Mouse (Mus musculus) midbrain, postnatal 0 days (tissue): ENCODE data around the gene Men1. TPM values are rescaled to one million over a fixed set of nuclear protein-coding genes. Genes with fewer than 3 reads are reported as not detected.
"Not testable (repeated sequence)": the region's sequence is repeated elsewhere in the genome, so short reads cannot be mapped to it uniquely, and the experiment has no call there.

ENCODE experiments used
- ATAC-seq: fragments of 200-750 bp; cut with Nextera tagmentation; 2 replicates; pipeline ENCODE4 v1.8.0; 2017; ENCODE audit warnings: moderate number of reproducible peaks, mild to moderate bottlenecking, moderate TSS enrichment, moderate library complexity; ENCODE audit not compliant: low FRiP score
- DNase-seq: peaks from one replicate; pipeline ENCODE4 v3.0.0-alpha.2; 2015; ENCODE audit warnings: low spot score
- H3K27ac ChIP-seq: fragments of 300-500 bp; sonication (generic); 2 replicates; pipeline ENCODE4 v1.5.1; 2014; ENCODE audit warnings: low read depth, mild to moderate bottlenecking, low read length, mixed read lengths
- H3K27me3 ChIP-seq: fragments of 300-500 bp; sonication (generic); 2 replicates; pipeline ENCODE4 v1.6.1; 2014; ENCODE audit warnings: low read length, control low read depth, mixed read lengths; ENCODE audit not compliant: insufficient read depth
- H3K36me3 ChIP-seq: fragments of 300-500 bp; sonication (generic); 2 replicates; pipeline ENCODE4 v1.6.1; 2014; ENCODE audit warnings: low read length, control low read depth, mixed read lengths; ENCODE audit not compliant: insufficient read depth
- H3K4me1 ChIP-seq: fragments of 300-500 bp; sonication (generic); 2 replicates; pipeline ENCODE4 v1.6.1; 2014; ENCODE audit warnings: mild to moderate bottlenecking, control low read depth, antibody characterized with exemption, low read length, mixed read lengths; ENCODE audit not compliant: insufficient read depth
- H3K4me2 ChIP-seq: fragments of 300-500 bp; sonication (generic); 2 replicates; pipeline ENCODE4 v1.6.1; 2014; ENCODE audit warnings: low read depth, mild to moderate bottlenecking, low read length, mixed read lengths; ENCODE audit not compliant: poor library complexity, severe bottlenecking
- H3K4me3 ChIP-seq: fragments of 300-500 bp; sonication (generic); 2 replicates; pipeline ENCODE4 v1.5.1; 2014; ENCODE audit warnings: low read depth, mild to moderate bottlenecking, low read length, moderate library complexity
- H3K9ac ChIP-seq: fragments of 300-500 bp; sonication (generic); replicated peaks from 2 replicates; pipeline ENCODE4 v1.6.1; 2014; ENCODE audit warnings: mild to moderate bottlenecking, low read length, moderate library complexity, mixed read lengths; ENCODE audit not compliant: poor library complexity, severe bottlenecking
- H3K9me3 ChIP-seq: fragments of 300-500 bp; sonication (generic); 2 replicates; pipeline ENCODE4 v1.6.1; 2016; ENCODE audit warnings: low read length, control low read depth
- CTCF ChIP-seq: IDR thresholded peaks from 2 replicates; pipeline ENCODE4 v1.5.1; 2016; ENCODE audit warnings: antibody characterized with exemption, mild to moderate bottlenecking
- WGBS: fragments of 180-500 bp; shearing (Covaris S2); extraction: QIAGEN DNeasy Blood & Tissue Kit; methylation state at CpG from one replicate; pipeline ENCODE4 v1.1.7; 2014; 5-methylcytosine and 5-hydroxymethylcytosine counted together
- polyA plus RNA-seq: library from polyadenylated mRNA; unstranded; fragments of >200 nt; fragmentation: Nextera tagmentation; extraction: Ambion mirVana; gene quantifications from 2 replicates; pipeline ENCODE4 v1.2.1, GENCODE M21; 2015
- total RNA-seq: library from RNA; depleted of rRNA; stranded (reverse); fragments of >200 nt; gene quantifications from 2 replicates; pipeline ENCODE4 v1.2.3, GENCODE M21; 2014

Gene Men1
- total and polyA plus RNA-seq, 2 experiments from 2014 or later, result 56.8 to 85.6 TPM

- Histone ChIP-seq H3K4me1 (no peaks in the 10 kb centered on the region), H3K4me3 (no peak overlapping the region), H3K36me3 (peaks cover 31% of the 10 kb centered on the region), H3K9me3 (no peaks in the 10 kb centered on the region), H3K9ac (no peak overlapping the region), H3K27me3 (no peaks in the 10 kb centered on the region), H3K4me2 (no peak overlapping the region), H3K27ac (no peak overlapping the region)
- 90% methylated on average over 14 of the region's 14 CpGs for WGBS
- ATAC-seq (no peak), DNase-seq (no peak)
- TF ChIP-seq CTCF, result 0 out of 2 replicates have a peak, but pooled peaks have one; percentile 12
These were observed 45.0 kb upstream of the Men1 start for GRCm38 (mm10) chr19:6289696-6290238.

- not testable (repeated sequence) for H3K4me2 ChIP-seq, ATAC-seq, H3K9me3 ChIP-seq, H3K4me3 ChIP-seq, DNase-seq, H3K27ac ChIP-seq, H3K9ac ChIP-seq, H3K4me1 ChIP-seq, H3K27me3 ChIP-seq
- 92% methylated on average over 5 of the region's 6 CpGs for WGBS
- peaks cover 36% of the 10 kb centered on the region for H3K36me3 ChIP-seq
These were observed 44.1 kb upstream of the Men1 start for GRCm38 (mm10) chr19:6290720-6291116.

GRCm38 (mm10) chr19:6291117-6291781 is 43.5 kb upstream of the Men1 start:
- Histone ChIP-seq H3K4me3 (no peak overlapping the region), H3K4me1 (no peaks in the 10 kb centered on the region), H3K27ac (no peak overlapping the region), H3K27me3 (no peaks in the 10 kb centered on the region), H3K36me3 (peaks cover 38% of the 10 kb centered on the region), H3K4me2 (no peak overlapping the region), H3K9me3 (no peaks in the 10 kb centered on the region), H3K9ac (no peak overlapping the region)
- no peak for TF ChIP-seq CTCF
- ATAC-seq (no peak), DNase-seq (peak; percentile 12)
- 75% methylated on average over 10 of the region's 10 CpGs for WGBS

DNA sequence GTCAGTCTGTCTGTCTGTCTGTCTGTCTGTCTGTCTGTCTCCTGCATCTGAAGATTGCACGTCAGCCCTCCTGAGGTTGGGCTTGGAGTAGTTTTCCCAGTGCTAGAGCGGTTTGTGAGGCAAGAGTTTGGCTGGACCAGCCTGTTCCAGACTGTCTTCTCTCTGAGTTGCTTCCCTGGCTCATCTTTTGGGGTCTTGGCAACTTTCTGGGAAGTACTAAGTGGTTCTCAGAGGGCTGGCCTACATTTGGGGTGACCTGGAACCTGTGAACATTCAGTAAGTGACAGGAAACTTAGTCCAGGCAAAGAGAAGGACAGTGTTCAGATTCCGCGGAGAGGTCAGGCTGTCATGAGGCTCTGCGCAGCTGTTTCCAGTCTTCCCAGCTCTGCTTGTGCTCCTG is 42.5 kb upstream of the Men1 start:
- H3K4me3 ChIP-seq, result no peak overlapping the region
- 88% methylated on average over 5 of the region's 5 CpGs for WGBS
- peaks cover 38% of the 10 kb centered on the region for H3K36me3 ChIP-seq

DNA sequence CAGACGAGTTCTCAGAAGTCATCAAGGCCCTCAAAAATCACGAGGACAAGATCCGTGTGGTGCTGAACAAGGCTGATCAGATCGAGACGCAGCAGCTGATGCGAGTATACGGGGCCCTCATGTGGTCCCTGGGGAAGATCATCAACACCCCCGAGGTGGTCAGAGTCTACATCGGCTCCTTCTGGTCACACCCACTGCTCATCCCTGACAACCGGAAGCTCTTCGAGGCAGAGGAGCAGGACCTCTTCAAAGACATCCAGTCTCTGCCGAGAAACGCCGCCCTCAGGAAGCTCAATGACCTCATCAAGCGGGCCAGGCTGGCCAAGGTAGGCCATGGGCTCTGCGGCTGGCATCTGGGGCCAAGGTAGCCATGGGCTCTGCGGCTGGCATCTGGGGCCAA is 40.5 kb upstream of the Men1 start:
- no peak for TF ChIP-seq CTCF
- Histone ChIP-seq H3K9me3 (no peaks in the 10 kb centered on the region), H3K9ac (no peak overlapping the region), H3K4me1 (no peaks in the 10 kb centered on the region), H3K36me3 (peaks cover 57% of the 10 kb centered on the region), H3K4me2 (no peak overlapping the region), H3K4me3 (no peak overlapping the region), H3K27ac (no peak overlapping the region), H3K27me3 (no peaks in the 10 kb centered on the region)
- ATAC-seq, result no peak
- WGBS, result 94% methylated on average over 16 of the region's 17 CpGs
- DNase-seq, result no peak

More for the DNA sequence above, 42.5 kb upstream of the Men1 start:
- ATAC-seq (no peak), DNase-seq (no peak)
- no peak overlapping the region for H3K4me2 ChIP-seq
- H3K4me1 ChIP-seq, result no peaks in the 10 kb centered on the region
- no peaks in the 10 kb centered on the region for H3K9me3 ChIP-seq
- H3K27ac ChIP-seq, result no peak overlapping the region
- no peaks in the 10 kb centered on the region for H3K27me3 ChIP-seq
- TF ChIP-seq CTCF, result no peak
- H3K9ac ChIP-seq, result no peak overlapping the region

DNA sequence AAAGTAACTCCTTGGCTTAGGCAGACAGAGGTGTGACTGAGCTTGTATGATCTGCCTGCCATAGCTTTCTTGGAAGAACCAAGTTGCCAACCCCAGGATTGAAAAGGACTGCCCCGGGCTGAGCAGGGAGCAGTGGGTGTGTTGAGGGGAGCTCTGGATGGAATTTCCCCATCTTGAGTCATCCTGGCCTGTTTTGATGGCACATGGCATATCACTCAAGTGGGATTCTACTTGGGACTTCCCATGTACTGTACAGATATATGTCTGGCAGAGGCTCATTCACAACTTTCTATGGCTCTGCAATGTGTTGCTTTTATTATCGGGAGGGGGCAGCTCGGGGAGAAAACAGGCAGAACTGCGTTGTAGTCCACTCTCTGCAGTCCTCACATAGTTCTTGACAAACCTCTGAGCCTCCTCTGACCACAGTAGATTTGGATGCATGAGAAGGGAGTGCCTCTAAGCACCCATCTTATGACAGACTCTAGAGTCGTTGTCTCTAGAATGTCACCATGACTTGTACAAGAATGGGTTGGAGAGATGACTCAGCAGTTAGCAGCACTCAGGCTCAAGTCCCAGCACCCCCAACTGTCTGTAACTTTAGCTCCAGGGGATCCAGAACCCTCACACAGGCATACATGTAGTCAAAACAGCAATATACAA is 38.1 kb upstream of the Men1 start:
- no peak overlapping the region for H3K4me2 ChIP-seq
- no peaks in the 10 kb centered on the region for H3K4me1 ChIP-seq
- H3K4me3 ChIP-seq, result no peak overlapping the region
- 93% methylated on average over 5 of the region's 5 CpGs for WGBS
- peaks cover 56% of the 10 kb centered on the region for H3K36me3 ChIP-seq
- DNase-seq (no peak), ATAC-seq (no peak)
- H3K27me3 ChIP-seq, result no peaks in the 10 kb centered on the region
- no peak overlapping the region for H3K9ac ChIP-seq
- TF ChIP-seq CTCF, result no peak
- no peaks in the 10 kb centered on the region for H3K9me3 ChIP-seq
- H3K27ac ChIP-seq, result no peak overlapping the region
